Mouse (Mus musculus): ENCODE results near the gene Prr5l. TPM values are rescaled to one million over a fixed set of nuclear protein-coding genes. Genes with fewer than 3 reads are reported as not detected.
A peak's percentile ranks its signal among the peaks of the same experiment; 100 is the strongest.

The Prr5l gene
- polyA plus RNA-seq, 1 experiment from 2014 or later: 6.3 TPM

- ATAC-seq: no peak
Observed at GRCm38 (mm10) chr2:101761898-101762297, 120.9 kb downstream of the Prr5l start.

GRCm38 (mm10) chr2:101759523-101760277, 123.1 kb downstream of the Prr5l start:
- Histone ChIP-seq H3K4me1 (ENCODE audit: control insufficient read depth, insufficient read depth, low read depth, low read length) (peaks cover 7% of the 10 kb centered on the region; the same call in 1 of the 2 replicates), H3K4me3 (ENCODE audit: low read length) (no peak overlapping the region), H3K9me3 (ENCODE audit: control insufficient read depth, low read length) (no peaks in the 10 kb centered on the region), H3K9ac (ENCODE audit: low read depth, low read length) (no peak overlapping the region), H3K27ac (ENCODE audit: low read depth, low read length) (no peak overlapping the region), H3K27me3 (replicated peaks; ENCODE audit: control insufficient read depth, insufficient read depth, low read length) (no peaks in the 10 kb centered on the region), H3K36me3 (ENCODE audit: control insufficient read depth, insufficient read depth, low read length) (no peaks in the 10 kb centered on the region), H3K4me2 (ENCODE audit: low read length) (no peak overlapping the region)
- no peak for ATAC-seq
- WGBS: 73% methylated on average over 9 of the region's 9 CpGs

More at GRCm38 (mm10) chr2:101761898-101762297, 120.9 kb downstream of the Prr5l start:
- Histone ChIP-seq H3K36me3 (ENCODE audit: control insufficient read depth, insufficient read depth, low read length) (no peaks in the 10 kb centered on the region), H3K9me3 (ENCODE audit: control insufficient read depth, low read length) (no peaks in the 10 kb centered on the region), H3K4me2 (ENCODE audit: low read length) (no peak overlapping the region), H3K4me1 (ENCODE audit: control insufficient read depth, insufficient read depth, low read depth, low read length) (no peaks in the 10 kb centered on the region), H3K27me3 (replicated peaks; ENCODE audit: control insufficient read depth, insufficient read depth, low read length) (no peaks in the 10 kb centered on the region), H3K27ac (ENCODE audit: low read depth, low read length) (no peak overlapping the region), H3K9ac (ENCODE audit: low read depth, low read length) (no peak overlapping the region), H3K4me3 (ENCODE audit: low read length) (no peak overlapping the region)
- 80% methylated on average over 1 of the region's 1 CpGs for WGBS

GRCm38 (mm10) chr2:101757806-101758205, 125.0 kb downstream of the Prr5l start:
- Histone ChIP-seq H3K27me3 (replicated peaks; ENCODE audit: control insufficient read depth, insufficient read depth, low read length) (no peaks in the 10 kb centered on the region), H3K4me3 (ENCODE audit: low read length) (no peak overlapping the region), H3K36me3 (ENCODE audit: control insufficient read depth, insufficient read depth, low read length) (no peaks in the 10 kb centered on the region), H3K27ac (ENCODE audit: low read depth, low read length) (no peak overlapping the region), H3K4me1 (ENCODE audit: control insufficient read depth, insufficient read depth, low read depth, low read length) (peaks cover 7% of the 10 kb centered on the region), H3K9me3 (ENCODE audit: control insufficient read depth, low read length) (no peaks in the 10 kb centered on the region), H3K9ac (ENCODE audit: low read depth, low read length) (no peak overlapping the region), H3K4me2 (ENCODE audit: low read length) (no peak overlapping the region)
- no peak for ATAC-seq
- 96% methylated on average over 1 of the region's 1 CpGs for WGBS

- Histone ChIP-seq H3K9ac (ENCODE audit: low read depth, low read length) (no peak overlapping the region), H3K27ac (ENCODE audit: low read depth, low read length) (no peak overlapping the region), H3K9me3 (ENCODE audit: control insufficient read depth, low read length) (no peaks in the 10 kb centered on the region), H3K36me3 (ENCODE audit: control insufficient read depth, insufficient read depth, low read length) (no peaks in the 10 kb centered on the region), H3K4me1 (ENCODE audit: control insufficient read depth, insufficient read depth, low read depth, low read length) (peaks cover 7% of the 10 kb centered on the region), H3K4me2 (ENCODE audit: low read length) (no peak overlapping the region), H3K27me3 (replicated peaks; ENCODE audit: control insufficient read depth, insufficient read depth, low read length) (no peaks in the 10 kb centered on the region), H3K4me3 (ENCODE audit: low read length) (no peak overlapping the region)
- WGBS: 26% methylated on average over 7 of the region's 7 CpGs
- ATAC-seq: no peak
Observed at GRCm38 (mm10) chr2:101756069-101756753, 126.6 kb downstream of the Prr5l start.

GRCm38 (mm10) chr2:101754939-101755555, 127.8 kb downstream of the Prr5l start:
- H3K9me3 ChIP-seq (ENCODE audit: control insufficient read depth, low read length): no peaks in the 10 kb centered on the region
- no peak for ATAC-seq
- peak overlapping the region; percentile 36 for H3K4me2 ChIP-seq (ENCODE audit: low read length)
- no peak overlapping the region for H3K4me3 ChIP-seq (ENCODE audit: low read length)
- 0 out of 2 replicates have a peak overlapping the region, but pooled peaks have one; percentile 20 for H3K9ac ChIP-seq (ENCODE audit: low read depth, low read length)
- no peak overlapping the region for H3K27ac ChIP-seq (ENCODE audit: low read depth, low read length)
- H3K27me3 ChIP-seq (replicated peaks; ENCODE audit: control insufficient read depth, insufficient read depth, low read length): no peaks in the 10 kb centered on the region
- H3K4me1 ChIP-seq (ENCODE audit: control insufficient read depth, insufficient read depth, low read depth, low read length): peaks cover 7% of the 10 kb centered on the region
- WGBS: 7% methylated on average over 9 of the region's 11 CpGs
- H3K36me3 ChIP-seq (ENCODE audit: control insufficient read depth, insufficient read depth, low read length): no peaks in the 10 kb centered on the region

GRCm38 (mm10) chr2:101754428-101754827, 128.4 kb downstream of the Prr5l start:
- H3K9ac ChIP-seq (ENCODE audit: low read depth, low read length): no peak overlapping the region
- no peaks in the 10 kb centered on the region for H3K27me3 ChIP-seq (replicated peaks; ENCODE audit: control insufficient read depth, insufficient read depth, low read length)
- no peaks in the 10 kb centered on the region for H3K9me3 ChIP-seq (ENCODE audit: control insufficient read depth, low read length)
- H3K27ac ChIP-seq (ENCODE audit: low read depth, low read length): no peak overlapping the region
- ATAC-seq: no peak
- H3K4me3 ChIP-seq (ENCODE audit: low read length): no peak overlapping the region
- WGBS: 50% methylated on average over 4 of the region's 4 CpGs
- no peak overlapping the region for H3K4me2 ChIP-seq (ENCODE audit: low read length)
- H3K36me3 ChIP-seq (ENCODE audit: control insufficient read depth, insufficient read depth, low read length): no peaks in the 10 kb centered on the region
- H3K4me1 ChIP-seq (ENCODE audit: control insufficient read depth, insufficient read depth, low read depth, low read length): peaks cover 7% of the 10 kb centered on the region

- no peak overlapping the region for H3K9ac ChIP-seq (ENCODE audit: low read depth, low read length)
- 91% methylated on average over 6 of the region's 6 CpGs for WGBS
Observed at GRCm38 (mm10) chr2:101752979-101753378, 129.8 kb downstream of the Prr5l start.

GRCm38 (mm10) chr2:101752402-101752801, 130.4 kb downstream of the Prr5l start:
- ATAC-seq: no peak
- WGBS: 78% methylated on average over 7 of the region's 7 CpGs
- Histone ChIP-seq H3K9ac (ENCODE audit: low read depth, low read length) (no peak overlapping the region; the same call in 1 of the 2 replicates), H3K36me3 (ENCODE audit: control insufficient read depth, insufficient read depth, low read length) (no peaks in the 10 kb centered on the region), H3K4me2 (ENCODE audit: low read length) (no peak overlapping the region), H3K4me1 (ENCODE audit: control insufficient read depth, insufficient read depth, low read depth, low read length) (peaks cover 7% of the 10 kb centered on the region), H3K27ac (ENCODE audit: low read depth, low read length) (no peak overlapping the region), H3K27me3 (replicated peaks; ENCODE audit: control insufficient read depth, insufficient read depth, low read length) (no peaks in the 10 kb centered on the region), H3K4me3 (ENCODE audit: low read length) (no peak overlapping the region), H3K9me3 (ENCODE audit: control insufficient read depth, low read length) (no peaks in the 10 kb centered on the region)

More at GRCm38 (mm10) chr2:101752979-101753378, 129.8 kb downstream of the Prr5l start:
- H3K4me2 ChIP-seq (ENCODE audit: low read length): no peak overlapping the region
- no peaks in the 10 kb centered on the region for H3K36me3 ChIP-seq (ENCODE audit: control insufficient read depth, insufficient read depth, low read length)
- no peaks in the 10 kb centered on the region for H3K9me3 ChIP-seq (ENCODE audit: control insufficient read depth, low read length)
- H3K27me3 ChIP-seq (replicated peaks; ENCODE audit: control insufficient read depth, insufficient read depth, low read length): no peaks in the 10 kb centered on the region
- no peak overlapping the region for H3K4me3 ChIP-seq (ENCODE audit: low read length)
- H3K27ac ChIP-seq (ENCODE audit: low read depth, low read length): no peak overlapping the region
- peaks cover 7% of the 10 kb centered on the region for H3K4me1 ChIP-seq (ENCODE audit: control insufficient read depth, insufficient read depth, low read depth, low read length)
- no peak for ATAC-seq

All from hindbrain, embryonic 16.5 days (tissue).